In genomic region chr12:108414932-108415331, GRCm38 (mm10) we compare ENCODE assay signal across 26 mouse cellular contexts. TPM values are rescaled to one million over a fixed set of nuclear protein-coding genes. Genes with fewer than 3 reads are reported as not detected.
"Had no signal": no experiment of that assay in that cellular context is flagged by ENCODE, and none has a peak within 500 bp of the region (broad histone marks: within the 10 kb centered on the region; RNA-seq: fewer than 3 reads in every experiment).

No protein-coding gene starts in this region.

- H3K4me3 ChIP-seq: heart, adult 2 months; heart, embryonic 13.5 days; heart, embryonic 15.5 days; hindbrain, embryonic 12.5 days; hindbrain, embryonic 15.5 days; kidney, embryonic 15.5 days; limb, embryonic 13.5 days; limb, embryonic 15.5 days; liver, embryonic 12.5 days had no signal

- H3K4me1 ChIP-seq: liver, embryonic 12.5 days had no signal

- H3K9me3 ChIP-seq: heart, embryonic 13.5 days; heart, embryonic 15.5 days; hindbrain, embryonic 12.5 days; hindbrain, embryonic 15.5 days; kidney, embryonic 15.5 days; limb, embryonic 13.5 days; limb, embryonic 15.5 days; liver, embryonic 12.5 days had no signal

- H3K27ac ChIP-seq: heart, adult 2 months; heart, embryonic 13.5 days; heart, embryonic 15.5 days; hindbrain, embryonic 12.5 days; hindbrain, embryonic 15.5 days; kidney, embryonic 15.5 days; kidney, postnatal 0 days; limb, embryonic 13.5 days; limb, embryonic 15.5 days; liver, embryonic 12.5 days; liver, embryonic 14.5 days had no signal

- ATAC-seq: intestine, embryonic 16.5 days; liver, embryonic 12.5 days had no signal

- H3K9ac ChIP-seq: heart, embryonic 13.5 days; heart, embryonic 15.5 days; hindbrain, embryonic 12.5 days; hindbrain, embryonic 15.5 days; kidney, embryonic 15.5 days; limb, embryonic 13.5 days; limb, embryonic 15.5 days; liver, embryonic 12.5 days; liver, embryonic 14.5 days had no signal

- H3K4me2 ChIP-seq: heart, embryonic 11.5 days; heart, embryonic 13.5 days; heart, embryonic 15.5 days; hindbrain, embryonic 12.5 days; hindbrain, embryonic 15.5 days; kidney, embryonic 15.5 days; limb, embryonic 13.5 days; limb, embryonic 15.5 days; liver, embryonic 12.5 days had no signal

- H3K36me3 ChIP-seq: heart, embryonic 13.5 days; heart, embryonic 15.5 days; hindbrain, embryonic 12.5 days; hindbrain, embryonic 15.5 days; kidney, embryonic 15.5 days; limb, embryonic 13.5 days; limb, embryonic 15.5 days; liver, embryonic 12.5 days had no signal

- H3K27me3 ChIP-seq: heart, embryonic 13.5 days; heart, embryonic 15.5 days; hindbrain, embryonic 12.5 days; hindbrain, embryonic 15.5 days; kidney, embryonic 15.5 days; limb, embryonic 13.5 days; limb, embryonic 15.5 days had no signal

- DNase-seq: gastrocnemius, postnatal 14 days; gastrocnemius, postnatal 36 days; heart, adult 11 months; heart, adult 2 months; heart, postnatal 14 days; heart, postnatal 36 days; kidney, adult 11 months; kidney, adult 2 months; kidney, adult 9 months; kidney, postnatal 14 days; kidney, postnatal 36 days; layer of hippocampus, adult 9-11 months; layer of hippocampus, postnatal 36 days had no signal

RNA-seq across cellular contexts. Expression of gene Eml1, which starts 44.2 kb away (rescaled TPM):
- total RNA-seq: hematopoietic stem cell, adult 5-6 weeks had no signal
